Mouse (Mus musculus) heart, postnatal 10 days (tissue): ENCODE results near the gene Ms4a10. TPM values are rescaled to one million over a fixed set of nuclear protein-coding genes. Genes with fewer than 3 reads are reported as not detected.

Experiments
- DNase-seq, 2 experiments: peaks; one replicate each; pipeline ENCODE4 v3.0.0; 2021
- intact Hi-C: fragments of 180-260 bp; cut with DNase I; formaldehyde crosslinking; loops from one replicate; pipeline ENCODE4 v1.15.1; 2025
- total RNA-seq, 2 experiments: library from RNA; stranded (reverse); gene quantifications; 2 replicates each; pipeline ENCODE4 v1.2.3; 2021

The Ms4a10 gene
- not detected for total RNA-seq

DNA sequence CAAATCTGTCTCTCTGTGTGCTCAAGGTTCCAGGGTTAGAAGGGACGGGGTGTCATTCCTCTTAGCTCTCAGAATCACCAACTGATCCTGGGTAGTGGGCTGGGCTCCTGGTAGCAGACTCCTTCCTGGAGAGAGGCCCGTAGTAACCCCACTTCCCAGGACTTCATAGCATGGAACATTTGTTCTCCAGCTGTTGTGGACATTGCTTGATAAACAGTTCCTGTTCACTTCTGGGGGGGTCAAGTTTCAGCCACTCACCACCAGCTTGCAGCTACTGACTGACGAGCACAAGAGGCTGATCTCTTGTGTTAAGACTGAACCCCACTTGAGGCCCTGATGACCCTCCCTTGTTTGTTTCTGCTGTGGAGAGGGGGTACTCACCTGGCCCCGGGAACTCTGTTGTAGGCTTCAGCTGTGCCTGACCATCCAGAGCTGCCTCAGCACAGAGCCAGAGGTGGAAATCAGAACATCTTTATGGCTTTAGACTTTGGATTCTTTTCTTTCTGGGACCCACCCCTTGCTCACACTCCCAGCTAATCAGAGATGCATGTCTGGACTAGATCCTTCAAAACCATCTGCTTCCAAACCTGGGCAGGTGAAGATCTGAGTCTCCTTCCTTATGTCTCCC lies at the start of gene Ms4a10:
TSS of gene Ms4a10 (minus strand) at position 433 of the 628 bp plus-strand sequence.
- intact Hi-C loops = no loop called here
- DNase-seq = peak in 1 of 2 experiments; percentile 29

GRCm38 (mm10) chr19:11022382-11022781 lies 47.9 kb upstream of the Ms4a10 start:
- DNase-seq = no peak
- intact Hi-C loops = no loop called here

DNA sequence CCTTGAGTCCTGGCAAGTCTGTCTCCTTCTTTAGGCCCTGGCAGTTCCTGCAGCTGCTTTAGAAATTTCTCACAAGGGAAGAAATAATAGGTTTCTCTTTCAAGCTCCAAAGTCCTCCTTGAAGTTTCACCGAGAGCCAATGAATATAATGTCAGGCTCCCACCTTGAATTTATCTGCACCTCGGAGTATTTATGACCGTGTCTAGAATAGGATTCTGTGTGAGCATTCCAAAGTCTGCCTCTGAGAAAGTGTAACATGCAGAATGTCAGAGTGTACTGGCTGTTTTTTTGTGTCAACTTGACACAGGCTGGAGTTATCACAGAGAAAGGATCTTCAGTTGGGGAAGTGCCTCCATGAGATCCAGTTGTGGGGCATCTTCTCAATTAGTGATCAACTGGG lies 43.4 kb upstream of the Ms4a10 start, which contains the start of gene Ms4a18:
TSS of gene Ms4a18 (minus strand) at position 141 of the 400 bp plus-strand sequence.
- intact Hi-C loops = no loop called here
- DNase-seq = no peak

DNA sequence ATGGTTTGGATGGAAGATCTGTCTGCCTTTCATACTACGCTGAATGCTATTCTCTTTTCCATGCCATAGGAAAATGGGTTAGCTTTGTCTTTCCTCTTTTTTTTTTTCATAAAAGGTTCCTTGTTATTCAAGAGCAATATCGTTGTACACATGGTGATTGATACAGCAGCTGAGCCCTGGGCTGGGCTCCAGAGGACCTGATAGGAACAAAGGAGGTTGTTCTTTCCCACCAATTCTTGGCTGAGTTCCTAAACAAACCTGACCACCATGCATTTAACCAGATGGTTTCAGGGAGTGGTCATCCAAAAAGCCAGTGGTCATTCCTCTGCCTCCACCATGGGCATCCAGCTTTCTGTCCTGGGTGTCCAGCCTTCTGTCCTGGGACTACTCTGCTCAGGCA lies 42.8 kb upstream of the Ms4a10 start:
- DNase-seq = peak in 1 of 2 experiments; percentile 13
- intact Hi-C loops = no loop called here

DNA sequence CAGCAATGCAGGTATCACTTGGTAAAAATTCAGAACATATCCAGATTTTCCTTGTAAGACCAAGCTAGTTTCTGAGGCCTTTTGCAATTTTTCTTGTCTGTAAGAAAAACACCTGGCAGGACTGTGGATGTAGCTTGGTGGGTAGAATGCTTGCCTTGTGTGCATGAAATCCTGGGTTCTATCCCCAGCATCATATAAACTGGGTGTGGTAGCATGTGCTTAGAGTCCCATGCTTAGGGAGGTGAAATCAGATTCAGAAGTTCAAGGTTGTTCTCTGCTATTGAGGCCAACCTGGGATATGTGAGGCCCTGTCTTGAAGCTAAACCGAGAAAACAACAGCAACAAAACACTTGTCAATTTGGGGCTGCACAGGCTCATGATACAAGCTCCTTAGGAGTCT lies 41.5 kb upstream of the Ms4a10 start:
- intact Hi-C loops = no loop called here
- no peak for DNase-seq

GRCm38 (mm10) chr19:11015468-11015867 lies 41.0 kb upstream of the Ms4a10 start:
- intact Hi-C loops = no loop called here
- DNase-seq = no peak

DNA sequence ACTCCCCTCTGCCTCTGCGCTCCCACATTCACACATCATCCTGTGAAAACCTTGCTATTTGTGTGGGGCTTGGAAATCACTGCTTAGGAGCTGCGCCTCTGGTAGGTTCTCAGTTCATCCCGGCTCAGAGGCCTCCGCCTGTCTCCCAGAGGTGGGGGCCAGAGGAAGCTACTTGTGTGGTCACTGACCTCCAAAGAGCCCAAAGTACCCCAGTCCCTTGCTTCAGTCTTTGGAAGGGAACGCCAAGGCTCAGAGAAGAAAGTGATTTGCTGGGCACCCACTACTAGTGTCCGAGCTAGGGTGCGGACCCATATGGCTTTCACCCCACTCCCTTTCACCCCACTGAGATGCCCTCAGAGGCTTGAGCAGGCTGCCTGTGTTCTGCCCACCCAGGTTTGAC lies 18.7 kb upstream of the Ms4a10 start, which contains the start of gene Ms4a15:
TSS of gene Ms4a15 (minus strand) at position 101 of the 400 bp plus-strand sequence.
- DNase-seq = no peak
- intact Hi-C loops = no loop called here

GRCm38 (mm10) chr19:10991911-10992310 lies 17.4 kb upstream of the Ms4a10 start:
- intact Hi-C loops = no loop called here
- DNase-seq = no peak

DNA sequence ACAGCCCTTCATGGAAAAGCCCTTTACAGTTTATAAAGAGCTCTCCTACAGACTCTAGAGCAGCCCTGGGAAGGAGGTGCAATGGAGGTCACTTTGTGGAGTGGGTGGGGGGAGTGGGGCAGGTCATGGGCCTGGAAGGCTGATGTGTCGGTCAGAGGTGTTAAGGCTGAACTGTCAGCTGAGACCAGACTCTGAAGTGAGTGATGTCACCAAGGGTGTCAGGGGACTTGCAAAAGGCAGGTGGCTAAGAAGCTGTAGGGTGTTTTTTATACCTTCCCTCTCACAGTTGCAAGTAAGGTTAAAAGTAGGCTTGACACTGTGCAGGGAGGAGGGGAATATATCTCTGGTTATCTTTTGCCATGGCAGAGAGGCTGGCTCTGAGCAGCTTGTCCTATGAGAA lies 16.3 kb upstream of the Ms4a10 start:
- intact Hi-C loops = no loop called here
- no peak for DNase-seq

DNA sequence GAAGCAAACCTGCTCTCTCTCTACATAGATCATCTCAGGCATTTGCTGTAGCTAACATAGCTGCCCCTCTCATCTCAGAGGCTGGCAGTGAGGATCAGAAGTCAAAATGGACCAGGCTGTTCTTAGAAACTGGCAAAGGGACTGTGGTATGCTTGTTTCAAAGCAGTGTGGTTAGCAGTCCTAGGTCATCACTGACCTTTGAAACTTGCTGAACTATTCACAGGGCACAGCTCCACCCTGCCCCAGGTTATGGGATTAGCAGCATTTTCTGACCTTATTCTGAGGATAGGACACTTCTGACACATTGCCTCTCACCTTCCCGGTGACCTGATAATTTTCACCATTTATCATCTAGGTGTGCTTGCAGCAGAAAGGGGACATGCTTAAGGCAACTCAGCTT lies 14.1 kb upstream of the Ms4a10 start:
- DNase-seq = no peak
- intact Hi-C loops = no loop called here

GRCm38 (mm10) chr19:10985889-10986288 lies 11.4 kb upstream of the Ms4a10 start:
- DNase-seq = no peak
- intact Hi-C loops = no loop called here

GRCm38 (mm10) chr19:10984551-10984950 lies 10.1 kb upstream of the Ms4a10 start:
- DNase-seq = no peak
- intact Hi-C loops = no loop called here

GRCm38 (mm10) chr19:10983146-10983545 lies 8.7 kb upstream of the Ms4a10 start:
- intact Hi-C loops = no loop called here
- peak; percentile 32 to 51 for DNase-seq

DNA sequence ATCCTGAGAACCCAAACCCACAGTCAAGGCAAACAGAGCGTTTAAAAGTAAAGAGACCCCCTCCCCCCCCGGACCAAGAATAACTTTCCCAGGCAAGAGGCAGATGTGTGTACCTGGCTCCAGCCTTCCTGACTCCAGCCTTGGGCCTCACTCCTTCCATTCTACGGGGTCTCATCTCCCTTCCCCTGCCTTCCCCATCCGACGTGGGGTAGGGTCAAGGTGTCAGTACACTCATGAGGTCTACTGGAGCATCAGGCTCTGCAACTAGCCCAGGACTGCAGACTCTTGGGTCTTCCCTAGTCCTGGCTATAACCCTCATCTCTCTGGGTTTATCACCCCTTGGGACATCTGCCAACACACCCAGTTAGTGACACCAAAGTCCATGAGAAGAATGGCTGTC lies 5.7 kb upstream of the Ms4a10 start:
- no peak for DNase-seq

GRCm38 (mm10) chr19:10979184-10980168 lies 5.0 kb upstream of the Ms4a10 start:
- intact Hi-C loops = loop anchor here (1.0 to 5.0 kb wide), 2 partner anchors 267 to 314 kb away; no protein-coding TSS in a partner anchor
- peak; percentile 83 to 91 for DNase-seq

More for the DNA sequence above, 5.7 kb upstream of the Ms4a10 start:
- intact Hi-C loops = no loop called here

DNA sequence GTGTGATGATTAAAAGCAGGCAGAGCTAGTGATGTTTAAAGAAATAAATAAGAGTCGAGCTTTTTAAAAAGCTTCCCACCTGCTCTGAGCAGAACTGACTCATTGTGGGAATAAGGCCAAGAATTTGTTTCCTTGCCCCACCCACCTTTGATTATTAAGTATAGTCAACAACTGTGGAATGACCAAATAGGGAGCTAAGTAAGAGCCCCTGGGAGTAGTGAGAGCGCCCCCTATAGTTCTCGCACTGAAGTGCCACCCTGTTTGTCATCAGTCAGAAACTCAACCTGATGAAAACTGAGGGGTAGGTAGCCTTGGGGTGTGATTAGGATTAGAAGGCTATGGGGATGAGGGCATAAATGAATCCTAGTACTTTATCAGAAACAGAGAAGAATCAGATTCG lies 1.8 kb upstream of the Ms4a10 start:
- peak; percentile 24 to 46 for DNase-seq
- intact Hi-C loops = loop anchor here (5.0 kb wide), 1 partner anchor 264 kb away; no protein-coding TSS in a partner anchor

- intact Hi-C loops = loop anchor here (5.0 kb wide), 1 partner anchor 263 kb away; no protein-coding TSS in a partner anchor
- no peak for DNase-seq
Measured at GRCm38 (mm10) chr19:10975187-10975586, 717 bp upstream of the Ms4a10 start.

- intact Hi-C loops = no loop called here
- DNase-seq = no peak
Measured at GRCm38 (mm10) chr19:10973187-10973586, 1.3 kb downstream of the Ms4a10 start.

- no peak for DNase-seq
- intact Hi-C loops = no loop called here
Measured at GRCm38 (mm10) chr19:10972660-10973059, 1.8 kb downstream of the Ms4a10 start.

DNA sequence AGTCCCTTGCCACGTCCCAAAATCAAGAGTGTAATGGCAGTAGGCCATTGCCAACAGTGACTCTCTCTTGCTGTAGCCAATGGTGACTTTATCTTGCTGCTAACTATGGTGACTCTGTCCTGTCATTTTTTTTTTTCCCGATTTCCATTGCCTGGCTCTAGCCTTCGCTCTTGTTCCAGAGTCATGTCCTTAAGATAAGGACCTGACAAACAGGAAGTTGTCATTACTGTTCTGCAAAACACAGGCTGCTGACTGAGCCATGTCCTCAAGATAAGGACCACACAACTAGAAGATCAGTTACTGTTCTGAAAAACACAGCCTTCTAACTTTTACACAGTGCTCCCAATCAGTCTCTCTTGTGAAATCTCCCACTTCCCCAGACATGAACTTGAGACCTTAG lies 4.0 kb downstream of the Ms4a10 start:
- intact Hi-C loops = no loop called here
- peak in 1 of 2 experiments; percentile 29 for DNase-seq

DNA sequence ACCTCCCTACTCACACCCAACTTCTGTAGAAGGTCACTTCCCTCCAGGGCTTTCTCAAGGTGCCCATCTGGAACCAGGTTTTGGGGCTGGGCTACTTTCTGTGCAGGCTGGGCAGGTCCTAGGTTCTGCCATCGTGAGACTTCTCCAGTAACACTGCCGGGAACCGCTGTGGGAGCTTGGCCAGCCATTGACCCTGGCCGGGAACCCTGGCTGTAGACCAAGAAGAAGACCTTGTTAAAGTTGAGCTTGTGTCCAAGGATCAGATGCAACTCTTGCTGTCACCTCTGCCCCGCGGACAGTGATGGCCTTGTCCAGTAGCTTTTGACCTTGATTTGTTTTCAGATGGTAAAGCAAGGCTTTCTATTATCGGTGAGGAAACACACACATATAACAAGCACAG lies 5.9 kb downstream of the Ms4a10 start:
- intact Hi-C loops = no loop called here
- DNase-seq = no peak
